Mouse (Mus musculus) frontal cortex, postnatal 36 days (tissue): ENCODE measurements around the gene Xrn1.
"Not testable (repeated sequence)": the region's sequence is repeated elsewhere in the genome, so short reads cannot be mapped to it uniquely, and the experiment has no call there.

Source experiments
- DNase-seq, 2 experiments: peaks; one replicate each; pipeline ENCODE4 v3.0.0; 2022; ENCODE audit warnings: low spot score in 2 of 2

Gene Xrn1

DNA sequence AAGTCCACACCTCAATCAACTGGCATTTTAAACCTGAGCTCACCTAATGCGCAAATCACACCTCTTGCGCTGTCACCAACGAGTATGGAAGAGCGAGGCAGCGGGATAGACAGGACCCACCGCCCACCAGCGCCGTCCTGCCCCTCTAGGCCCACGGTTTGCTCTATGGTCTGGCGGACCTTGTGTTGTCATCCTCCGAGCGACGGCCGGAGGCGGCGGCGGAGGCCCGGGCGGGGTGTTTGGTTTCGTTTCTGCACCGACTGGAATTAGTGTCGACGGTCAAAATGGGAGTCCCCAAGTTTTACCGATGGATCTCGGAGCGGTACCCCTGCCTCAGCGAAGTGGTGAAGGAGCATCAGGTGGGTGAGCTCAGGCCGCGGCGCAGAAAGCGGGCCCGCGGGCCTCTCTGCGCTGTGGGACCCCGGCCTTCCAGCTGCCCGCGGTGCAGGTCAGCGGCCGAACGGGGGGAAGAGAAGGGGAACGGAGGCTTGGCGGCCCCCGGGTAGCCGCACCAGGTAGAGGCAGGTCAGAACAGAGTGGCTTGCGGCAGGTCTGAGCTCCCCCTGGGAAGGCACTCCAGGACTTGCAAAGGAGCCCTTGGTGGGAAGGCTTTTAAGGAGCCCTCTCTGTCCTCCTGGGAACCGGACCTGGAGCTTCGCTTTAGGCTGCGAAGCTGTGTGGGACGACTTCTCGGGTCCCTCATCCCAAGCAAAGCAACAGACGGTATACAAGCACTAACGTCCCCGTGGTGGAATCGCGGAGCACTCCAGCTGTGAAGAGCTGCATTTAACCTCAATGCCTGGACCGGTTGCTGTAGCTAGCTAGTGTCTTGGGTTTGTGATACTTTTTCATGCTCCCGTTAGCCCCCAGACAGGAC is at the start of gene Xrn1:
Xrn1 (plus strand) TSS at position 176 of the 877 bp plus-strand sequence.
- DNase-seq = peak; percentile 90 to 92

DNA sequence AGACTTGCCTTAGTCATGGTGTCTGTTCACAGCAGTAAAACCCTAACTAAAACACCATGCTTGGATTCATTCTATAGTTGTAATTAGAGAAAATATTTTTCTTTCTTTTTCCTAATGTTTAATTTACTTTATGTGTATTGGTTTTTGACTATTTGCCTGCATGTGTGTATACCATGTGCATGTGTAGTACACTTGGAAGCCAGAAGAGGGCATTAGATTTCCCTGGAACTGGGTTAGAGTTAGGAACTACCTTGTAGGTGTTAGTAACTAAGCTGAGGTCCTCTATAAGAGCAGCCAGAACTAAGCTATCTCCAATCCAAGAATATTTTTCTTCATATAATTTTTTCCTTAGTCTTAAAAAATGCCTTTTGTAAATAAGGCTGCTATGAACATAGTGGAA is 21.7 kb upstream of the Xrn1 start:
- DNase-seq = no peak

DNA sequence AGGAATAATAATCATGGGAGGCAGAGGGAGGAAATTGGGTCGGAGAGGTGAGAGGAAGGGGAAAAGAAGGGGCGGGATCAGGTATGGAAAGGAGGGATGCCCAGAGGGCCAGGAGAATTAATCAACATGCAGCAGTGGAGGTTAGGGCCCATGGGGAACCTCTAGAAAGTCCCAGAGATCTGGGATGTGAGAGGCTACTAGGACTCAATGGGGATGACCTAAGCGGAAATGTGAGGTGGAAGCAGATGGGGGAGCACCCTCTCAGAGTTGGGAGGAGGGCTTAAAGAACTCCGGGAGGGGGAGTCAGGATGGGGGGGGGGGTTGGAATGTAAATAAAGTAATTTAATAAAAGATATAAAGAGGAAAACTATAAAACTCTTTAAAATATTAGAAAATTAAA is 902 bp upstream of the Xrn1 start:
- no peak for DNase-seq

DNA sequence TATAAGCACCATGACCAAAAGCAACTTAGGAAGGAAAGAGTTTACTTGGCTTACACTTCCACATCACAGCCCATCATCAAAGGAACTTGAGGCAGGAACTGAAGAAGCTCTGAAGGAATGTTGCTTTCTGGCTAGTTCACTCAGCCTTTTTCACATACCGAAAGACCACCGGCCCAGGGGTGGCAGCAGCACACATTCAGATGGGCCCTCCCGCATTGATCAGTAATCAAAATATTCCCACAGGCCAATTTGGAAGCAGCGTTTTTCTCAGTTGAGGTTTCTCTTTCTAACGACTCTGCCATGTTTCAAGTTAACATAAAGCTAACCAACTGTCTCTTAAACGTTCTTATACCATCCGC is 355 bp upstream of the Xrn1 start:
- no peak for DNase-seq

DNA sequence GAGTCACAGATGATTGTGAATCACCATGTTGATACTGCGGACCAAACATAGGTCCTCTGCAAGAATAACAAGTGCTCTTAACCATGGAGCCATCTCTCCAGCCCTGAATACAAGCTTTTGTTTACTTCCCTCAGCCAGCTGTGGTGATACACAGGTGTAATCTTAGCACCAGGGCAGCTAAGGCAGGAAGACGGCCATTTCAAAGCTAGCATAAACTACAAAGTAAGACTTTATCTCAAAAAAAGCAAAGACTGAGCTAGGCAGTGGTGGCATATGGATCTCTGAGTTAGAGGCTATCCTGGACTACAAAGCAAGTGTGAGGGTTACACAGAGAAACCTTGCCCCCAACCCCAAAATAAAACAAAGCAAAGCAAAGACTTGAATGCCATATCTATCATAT is 3.1 kb downstream of the Xrn1 start:
- DNase-seq = no peak

DNA sequence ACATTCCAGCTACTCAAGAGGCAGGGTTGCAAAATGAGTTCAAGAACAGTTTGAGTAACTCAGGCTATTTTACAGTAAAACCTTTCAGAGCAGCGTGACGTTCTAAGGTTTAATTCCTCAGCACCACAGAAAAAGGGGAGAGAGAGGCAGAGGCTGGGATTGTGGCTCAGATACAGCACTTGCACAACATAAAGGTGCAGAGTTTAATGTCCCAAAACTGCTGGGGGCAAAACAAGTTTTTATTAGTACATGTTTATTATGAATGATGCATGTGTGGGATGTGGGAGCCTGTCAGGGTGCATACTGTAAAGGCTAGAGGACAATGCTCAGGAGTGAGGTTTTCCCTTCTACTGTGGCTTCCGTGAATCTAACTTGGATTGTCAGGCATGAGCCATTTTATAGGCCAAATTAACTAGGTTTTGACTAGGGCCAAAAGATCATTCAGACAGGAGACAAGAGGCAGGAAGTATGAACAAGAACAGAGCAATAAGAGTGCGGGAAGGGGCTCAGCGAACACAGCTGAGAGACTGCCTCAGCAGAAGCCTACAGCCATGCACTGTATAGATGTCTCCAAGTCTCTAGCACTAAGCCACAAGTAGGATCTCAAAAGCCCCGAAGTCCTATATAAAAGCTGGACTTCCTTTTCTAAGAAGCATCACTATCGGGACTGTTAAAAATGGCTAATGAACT is 3.6 kb downstream of the Xrn1 start:
- no peak for DNase-seq

DNA sequence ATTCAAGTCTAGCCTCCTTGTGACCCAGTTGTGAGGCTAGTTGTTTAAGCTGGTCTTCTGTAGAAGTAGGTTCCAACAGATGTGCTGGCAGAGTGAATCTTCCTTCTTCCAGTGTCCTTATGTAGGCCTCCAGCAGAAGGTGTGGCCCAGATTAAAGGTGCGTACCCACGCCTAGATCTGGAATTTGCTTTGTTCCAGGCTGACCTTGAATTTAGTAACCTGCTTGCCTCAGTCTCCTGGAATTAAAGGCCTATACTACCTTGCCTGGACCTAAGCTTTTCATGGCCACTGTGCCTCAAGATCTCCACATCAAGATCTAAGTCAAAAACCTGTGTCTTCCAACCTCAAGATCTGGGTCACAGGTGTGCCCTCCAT is 4.2 kb downstream of the Xrn1 start:
- DNase-seq = not testable (repeated sequence)

DNA sequence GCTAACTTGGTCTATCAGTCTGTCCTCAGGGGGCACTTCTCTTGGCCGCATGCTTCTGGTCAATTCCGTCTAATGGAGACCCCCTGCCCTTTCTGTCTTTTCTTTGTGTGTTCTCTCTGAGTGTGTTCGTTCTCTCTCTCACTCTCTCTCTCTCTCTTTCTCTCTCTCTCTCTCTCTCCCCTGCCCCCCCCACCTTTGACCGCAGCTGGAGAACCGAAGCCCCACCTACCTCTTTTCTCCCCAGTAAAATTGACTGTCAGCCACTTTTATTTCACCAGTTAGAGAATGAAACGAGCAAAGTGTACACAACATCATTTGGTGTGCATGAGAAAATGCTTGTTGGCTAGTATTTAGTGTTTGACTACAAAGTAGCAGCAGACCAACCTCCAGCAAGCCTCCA is 4.7 kb downstream of the Xrn1 start:
- no peak for DNase-seq

DNA sequence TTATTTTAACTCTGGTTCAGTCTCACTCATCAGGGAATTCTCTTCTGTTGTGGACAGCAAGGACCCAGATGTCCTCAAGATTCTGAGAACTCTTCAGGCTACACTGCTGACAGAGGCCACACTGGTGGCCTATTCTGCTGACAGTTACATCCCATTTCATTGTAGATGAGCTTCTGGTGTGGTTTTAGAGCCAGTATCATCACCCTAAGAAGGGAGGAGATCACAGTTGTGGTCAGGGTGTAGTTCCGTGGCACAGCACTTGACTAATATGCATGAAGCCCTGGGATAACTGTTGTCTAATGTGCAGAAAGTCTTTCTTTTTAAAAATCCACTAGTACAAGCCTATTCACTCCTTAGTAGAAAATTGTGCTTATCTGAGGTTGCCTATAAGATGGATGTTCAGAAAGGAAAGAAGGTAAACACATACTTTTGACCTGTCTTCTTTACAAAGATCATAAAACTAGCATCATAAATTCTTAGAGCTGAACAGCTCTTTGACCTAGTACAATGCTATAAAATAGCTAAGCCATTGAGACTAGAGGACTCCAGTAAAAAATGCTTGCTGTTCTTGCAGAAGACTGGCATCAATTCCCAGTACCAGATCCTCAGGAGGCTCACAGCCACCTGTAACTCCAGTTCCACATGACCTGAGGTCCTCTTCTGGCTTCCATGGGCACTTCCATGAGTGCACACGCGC is 5.3 kb downstream of the Xrn1 start:
- no peak for DNase-seq

DNA sequence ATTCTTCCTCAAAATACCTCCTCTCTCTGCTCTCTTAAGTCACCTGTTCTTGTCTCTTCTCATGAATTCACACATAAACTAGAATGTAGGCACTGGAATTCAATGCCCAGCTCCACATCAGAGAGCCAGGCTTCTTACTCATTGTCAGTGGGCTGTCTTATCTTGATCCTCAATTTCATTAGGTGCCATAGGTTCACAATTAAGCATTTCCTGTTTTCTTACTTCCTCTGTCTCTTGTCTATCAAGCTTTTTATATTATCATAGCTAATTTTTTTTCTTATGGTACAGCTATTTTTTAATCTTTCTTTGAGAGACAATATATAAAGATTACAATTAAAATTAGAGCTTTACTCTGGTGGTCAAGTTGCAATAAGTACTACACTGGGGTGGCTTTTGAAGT is 6.5 kb downstream of the Xrn1 start:
- no peak for DNase-seq

DNA sequence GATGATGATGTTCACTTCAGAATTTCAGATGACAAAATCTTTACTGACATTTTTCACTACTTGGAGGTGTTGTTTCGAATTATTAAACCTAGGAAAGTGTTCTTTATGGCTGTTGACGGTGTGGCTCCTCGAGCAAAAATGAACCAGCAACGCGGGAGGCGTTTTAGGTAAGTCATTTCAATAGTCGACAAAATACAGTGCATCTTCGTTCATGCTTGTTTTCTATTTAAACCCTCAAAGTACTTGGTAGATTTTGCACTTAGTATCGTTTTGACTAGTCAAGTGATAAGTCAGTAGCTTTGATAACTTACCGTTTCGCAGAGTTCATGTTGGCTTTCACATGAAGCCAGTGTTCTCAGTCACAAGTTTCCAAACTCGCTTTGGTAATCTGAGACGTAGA is 9.5 kb downstream of the Xrn1 start:
- no peak for DNase-seq

DNA sequence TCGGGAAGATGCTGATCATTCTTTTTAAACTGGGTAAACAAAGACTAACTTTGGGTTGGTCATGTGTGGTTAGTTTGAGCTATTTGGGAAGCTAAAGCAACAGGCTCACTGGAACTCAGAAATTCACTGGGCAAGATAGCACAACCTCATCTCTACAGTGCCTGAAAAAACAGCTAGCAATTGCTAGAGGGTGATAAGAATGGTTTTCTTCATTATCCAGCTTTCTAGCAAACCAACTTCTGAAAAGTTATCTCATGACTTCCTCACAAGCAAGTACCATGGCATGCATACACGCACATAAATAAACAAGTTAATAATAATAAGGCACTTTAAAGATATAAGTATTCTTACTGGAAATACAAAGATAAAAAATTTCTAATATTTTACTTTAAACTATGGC is 23.7 kb downstream of the Xrn1 start:
- DNase-seq = no peak

DNA sequence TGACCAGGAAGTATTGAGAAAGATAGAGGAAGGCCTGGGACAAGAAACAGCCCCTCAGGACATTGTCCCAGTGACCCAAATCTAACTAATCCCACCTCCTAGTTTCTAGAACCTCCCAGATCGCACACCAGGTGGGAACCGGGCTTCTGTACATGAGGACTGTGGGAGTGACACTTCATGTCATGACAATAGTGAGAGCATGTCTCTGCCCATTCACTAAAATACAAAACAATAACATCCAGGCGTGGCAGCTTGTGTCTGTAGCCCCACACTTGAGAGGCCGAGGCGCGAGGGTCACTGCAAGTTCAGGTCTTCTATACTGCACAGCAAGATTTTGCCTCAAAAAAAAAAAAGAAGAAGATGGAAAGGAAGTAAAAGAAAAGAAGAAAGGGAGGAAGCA is 25.3 kb downstream of the Xrn1 start:
- no peak for DNase-seq

DNA sequence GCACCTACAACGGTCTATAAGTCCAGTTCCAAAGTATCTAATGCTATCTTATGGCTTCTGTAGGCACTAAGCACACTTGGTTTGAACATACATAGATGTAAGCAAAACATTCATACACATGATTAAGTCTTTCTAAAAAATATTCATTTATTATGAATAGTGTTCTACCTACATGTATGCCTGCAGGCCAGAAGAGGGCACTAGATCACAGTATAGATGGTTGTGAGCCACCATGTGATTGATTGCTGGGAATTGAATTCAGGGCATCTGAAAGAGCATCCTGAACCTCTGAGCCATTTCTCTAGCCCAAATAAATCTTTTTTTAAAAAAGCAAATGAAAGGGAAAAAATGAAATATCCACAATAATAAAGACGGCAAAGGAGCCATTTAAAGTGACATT is 37.7 kb downstream of the Xrn1 start:
- no peak for DNase-seq

DNA sequence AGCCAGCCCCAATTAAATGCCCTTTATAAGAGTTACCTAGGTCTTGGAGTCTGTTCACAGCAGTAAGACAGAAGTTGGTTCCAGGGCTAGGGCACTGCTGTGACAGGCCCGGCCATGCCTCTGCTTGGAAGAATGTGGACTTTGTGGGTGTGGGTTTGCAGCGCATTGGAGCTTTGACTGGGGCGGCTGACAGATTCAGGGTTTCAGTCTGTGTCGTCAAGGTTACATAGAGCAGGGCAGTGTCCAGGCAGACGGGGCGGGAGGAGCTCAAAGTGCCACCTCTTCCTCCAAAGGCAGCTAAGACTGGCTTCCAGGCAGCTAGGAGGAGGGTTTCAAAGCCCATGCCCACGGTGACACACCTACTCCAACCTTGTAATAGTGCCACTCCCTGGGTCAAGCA is 49.9 kb downstream of the Xrn1 start:
- no peak for DNase-seq

DNA sequence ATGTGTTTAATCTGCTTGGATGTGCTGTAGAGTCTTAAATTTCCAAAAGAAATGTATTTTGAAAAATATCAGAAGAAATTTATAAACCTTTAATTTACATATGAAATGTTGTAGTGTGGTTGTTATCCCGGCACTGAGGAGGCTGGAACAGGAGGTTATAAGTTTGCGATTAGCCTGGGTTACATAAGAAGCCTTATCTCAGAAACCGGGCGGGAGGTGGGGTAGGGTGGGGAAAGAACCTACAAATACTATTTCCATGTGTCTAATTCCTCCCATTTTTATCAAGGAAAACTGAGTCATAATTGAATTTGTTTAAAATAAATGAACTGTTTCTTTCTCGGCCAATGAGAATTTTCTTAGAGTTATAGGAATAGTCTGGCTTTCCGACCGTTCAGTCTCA is 56.1 kb downstream of the Xrn1 start:
- DNase-seq = no peak

DNA sequence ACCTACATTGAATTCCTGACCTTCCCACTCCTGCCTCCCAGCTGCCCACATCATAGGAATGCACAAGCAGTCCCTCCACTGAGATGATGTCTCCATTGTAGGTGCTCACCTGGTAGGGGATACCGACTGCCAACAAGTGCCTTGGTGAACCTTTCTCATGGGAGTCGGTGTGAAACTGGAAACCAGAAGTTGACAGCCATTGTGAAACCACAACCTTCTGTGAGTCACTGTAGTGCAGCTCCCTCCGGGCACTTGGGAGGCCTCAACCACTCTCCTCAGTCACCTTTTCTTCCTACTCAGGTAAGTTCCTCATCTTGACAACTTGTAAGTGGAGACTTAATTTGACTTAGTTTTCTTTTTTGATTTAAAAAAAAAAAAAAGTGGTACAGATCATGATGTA is 69.4 kb downstream of the Xrn1 start:
- no peak for DNase-seq

DNA sequence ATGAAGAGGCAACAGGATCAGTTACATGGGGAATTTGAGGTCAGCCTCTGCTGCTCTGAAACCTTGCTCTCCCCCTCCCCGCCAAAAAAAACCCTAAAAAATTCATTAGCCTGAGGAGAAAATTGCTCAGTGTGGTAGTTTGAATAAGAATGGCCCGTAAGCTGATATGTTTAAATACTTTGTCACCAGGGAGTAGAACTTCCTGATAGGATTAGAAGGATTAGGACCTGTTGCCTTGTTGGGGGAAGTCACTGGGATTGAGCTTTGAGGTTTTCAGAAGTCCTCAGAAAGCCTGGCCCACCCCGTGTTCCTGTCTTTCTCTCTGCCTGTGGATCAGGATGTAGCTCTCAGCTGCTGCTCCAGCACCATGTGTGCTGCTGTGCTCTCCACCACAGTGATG is 73.4 kb downstream of the Xrn1 start:
- no peak for DNase-seq

DNA sequence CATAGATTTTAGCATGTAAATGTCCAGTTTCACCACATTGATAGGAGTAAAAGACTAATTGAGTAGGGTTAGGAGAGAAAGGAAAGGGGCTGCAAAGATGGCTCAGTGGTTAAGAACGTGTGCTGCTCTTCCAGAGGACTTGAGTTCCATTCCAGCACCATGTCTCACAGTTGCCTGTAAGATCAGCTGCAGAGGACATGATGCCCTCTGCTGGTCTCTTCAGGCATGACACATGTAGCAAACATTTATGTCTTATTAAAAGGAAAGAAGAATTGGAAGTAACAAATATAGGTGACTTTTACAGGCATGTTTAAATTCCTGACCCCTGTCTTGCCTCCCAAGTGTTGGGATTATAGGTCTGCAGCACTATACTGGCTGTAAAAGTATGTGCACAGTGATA is 74.3 kb downstream of the Xrn1 start:
- peak in 1 of 2 experiments; percentile 9 for DNase-seq

DNA sequence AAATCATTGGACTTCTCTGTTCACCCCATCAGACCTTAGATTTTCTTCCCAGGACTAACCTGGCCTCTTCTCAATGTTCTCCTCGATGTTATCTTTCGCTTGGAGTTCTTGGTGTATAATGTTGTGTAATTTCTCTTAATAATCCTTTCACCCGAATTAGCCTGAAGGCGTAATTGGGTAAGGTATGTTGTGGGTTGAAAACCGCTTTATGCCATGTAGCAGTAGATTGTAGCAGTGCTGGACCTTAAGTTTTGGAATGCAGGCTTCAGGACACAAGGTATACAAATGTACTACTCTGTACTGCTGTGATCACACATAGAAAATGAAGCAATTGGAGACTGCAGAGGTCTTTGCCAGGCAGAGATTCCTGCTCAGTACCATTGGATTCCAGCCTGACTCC is 75.3 kb downstream of the Xrn1 start:
- DNase-seq = no peak

DNA sequence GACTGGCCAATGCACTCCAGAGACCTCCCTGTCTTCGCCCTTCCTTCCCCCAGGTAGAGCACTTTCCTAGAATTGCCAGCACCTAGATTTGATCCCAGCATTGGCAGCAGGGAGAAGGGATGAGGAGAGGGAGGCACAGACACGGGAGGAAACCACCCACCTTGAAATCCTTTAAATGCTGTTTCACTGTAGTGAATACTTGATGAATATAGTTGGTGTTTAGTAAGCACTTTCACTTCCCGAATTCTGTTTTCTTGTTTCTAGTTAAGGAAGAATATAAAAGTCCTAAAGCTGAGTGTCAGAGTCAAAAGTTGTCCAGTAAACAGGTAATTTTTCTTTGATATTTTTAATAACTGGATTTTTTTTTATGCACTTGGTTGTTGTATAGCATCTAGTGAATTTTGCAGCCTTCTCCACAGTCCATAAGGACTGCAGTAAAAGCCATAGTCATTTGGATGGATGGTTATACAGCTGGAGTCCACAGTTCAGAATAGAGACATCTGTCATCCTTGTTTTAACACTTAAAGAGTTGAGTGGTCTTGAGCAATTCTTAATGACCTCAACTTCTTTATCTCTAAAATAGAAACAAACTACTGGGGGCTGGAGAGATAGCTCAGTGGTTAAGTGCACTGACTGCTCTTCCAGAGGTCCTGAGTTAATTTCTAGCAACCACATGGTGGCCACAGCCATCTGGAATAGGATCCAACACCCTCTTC is 81.0 kb downstream of the Xrn1 start:
- DNase-seq = no peak

DNA sequence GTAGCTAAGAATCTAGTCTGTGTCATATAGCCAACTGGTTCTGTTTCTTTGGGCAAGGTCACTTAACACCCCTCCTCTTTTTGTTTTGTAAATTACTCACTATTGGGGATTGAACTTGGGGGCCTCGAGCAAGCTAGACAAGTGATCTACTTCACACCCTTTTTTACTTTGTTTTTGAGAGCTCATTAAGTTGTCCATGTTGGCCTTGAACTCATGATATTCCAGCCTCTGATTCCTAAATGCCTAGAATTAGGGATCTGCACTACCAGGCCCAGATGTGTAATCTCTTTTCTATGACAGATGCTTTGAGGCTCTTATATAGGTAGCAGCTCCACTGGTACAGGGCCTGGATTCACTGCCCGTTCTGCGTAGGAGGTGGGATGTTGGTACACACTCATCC is 89.7 kb downstream of the Xrn1 start:
- DNase-seq = no peak
